Mouse (Mus musculus): ENCODE results near the gene Morn1.
"Not testable (repeated sequence)": the region's sequence is repeated elsewhere in the genome, so short reads cannot be mapped to it uniquely, and the experiment has no call there.

Gene Morn1

DNA sequence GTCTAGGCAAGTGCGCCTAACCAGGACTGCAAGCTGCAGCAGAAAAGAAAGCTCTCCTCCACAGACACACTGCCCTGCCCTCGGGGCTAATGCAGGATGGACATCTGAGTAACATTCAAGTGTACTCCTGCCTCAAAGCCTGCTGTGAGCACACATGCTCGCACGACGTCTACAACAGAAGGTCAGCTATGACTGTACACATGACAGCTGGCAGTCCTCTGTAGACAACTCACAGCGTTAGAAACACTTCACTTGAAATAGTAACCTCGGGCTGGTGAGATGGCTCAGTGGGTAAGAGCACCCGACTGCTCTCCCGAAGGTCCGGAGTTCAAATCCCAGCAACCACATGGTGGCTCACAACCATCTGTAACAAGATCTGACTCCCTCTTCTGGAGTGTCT, 7.6 kb upstream of the Morn1 start:
- not testable (repeated sequence) for DNase-seq (ENCODE audit: low spot score)

- no peak for DNase-seq (ENCODE audit: low spot score)
Measured at GRCm38 (mm10) chr4:155079666-155080065, 6.7 kb upstream of the Morn1 start.

- no peak for DNase-seq (ENCODE audit: low spot score)
Measured at GRCm38 (mm10) chr4:155083553-155083952, 2.8 kb upstream of the Morn1 start.

GRCm38 (mm10) chr4:155084351-155084750, 2.0 kb upstream of the Morn1 start:
- DNase-seq (ENCODE audit: low spot score) = no peak

- no peak for DNase-seq (ENCODE audit: low spot score)
Measured at GRCm38 (mm10) chr4:155085206-155086107, 920 bp upstream of the Morn1 start.

GRCm38 (mm10) chr4:155089241-155089640, 2.9 kb downstream of the Morn1 start:
- DNase-seq (ENCODE audit: low spot score) = no peak

GRCm38 (mm10) chr4:155090147-155090546, 3.8 kb downstream of the Morn1 start:
- no peak for DNase-seq (ENCODE audit: low spot score)

DNA sequence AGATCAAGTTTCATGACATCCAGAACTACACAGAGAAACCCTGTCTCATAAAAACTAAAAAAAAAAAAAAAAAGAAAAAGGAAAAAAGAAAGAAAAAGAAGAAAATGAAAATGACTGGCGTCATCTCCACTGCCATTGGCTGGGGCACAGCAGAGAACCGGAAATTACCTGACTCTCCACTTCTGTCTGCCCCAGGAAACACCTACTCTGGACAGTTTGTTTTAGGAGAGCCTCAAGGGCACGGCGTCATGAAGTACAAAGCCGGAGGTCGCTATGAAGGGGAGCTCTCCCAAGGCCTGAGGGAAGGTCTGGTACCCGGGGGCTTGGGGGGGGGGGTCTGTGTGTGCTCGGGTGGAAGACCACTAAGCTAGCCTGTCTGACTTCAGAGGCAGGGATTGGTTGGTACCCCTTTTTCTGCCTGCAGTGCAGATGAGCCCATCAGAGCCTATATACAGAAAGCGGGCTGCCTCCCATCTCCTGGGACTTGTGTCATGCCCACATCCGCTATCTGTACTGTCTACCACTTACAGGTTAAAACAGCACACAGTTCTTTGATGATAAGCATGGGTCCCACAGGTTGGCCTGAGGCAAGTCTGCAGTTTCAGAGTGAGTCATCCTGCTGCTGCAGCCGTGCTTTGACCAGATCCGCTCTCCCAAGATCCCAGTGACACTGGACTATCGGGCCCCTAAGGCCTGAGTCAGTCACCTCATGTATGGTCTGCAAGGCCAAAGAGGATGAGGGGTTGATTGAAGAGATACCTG, 4.5 kb downstream of the Morn1 start:
- DNase-seq (ENCODE audit: low spot score) = no peak

GRCm38 (mm10) chr4:155092718-155093430, 6.5 kb downstream of the Morn1 start:
- no peak for DNase-seq (ENCODE audit: low spot score)

DNA sequence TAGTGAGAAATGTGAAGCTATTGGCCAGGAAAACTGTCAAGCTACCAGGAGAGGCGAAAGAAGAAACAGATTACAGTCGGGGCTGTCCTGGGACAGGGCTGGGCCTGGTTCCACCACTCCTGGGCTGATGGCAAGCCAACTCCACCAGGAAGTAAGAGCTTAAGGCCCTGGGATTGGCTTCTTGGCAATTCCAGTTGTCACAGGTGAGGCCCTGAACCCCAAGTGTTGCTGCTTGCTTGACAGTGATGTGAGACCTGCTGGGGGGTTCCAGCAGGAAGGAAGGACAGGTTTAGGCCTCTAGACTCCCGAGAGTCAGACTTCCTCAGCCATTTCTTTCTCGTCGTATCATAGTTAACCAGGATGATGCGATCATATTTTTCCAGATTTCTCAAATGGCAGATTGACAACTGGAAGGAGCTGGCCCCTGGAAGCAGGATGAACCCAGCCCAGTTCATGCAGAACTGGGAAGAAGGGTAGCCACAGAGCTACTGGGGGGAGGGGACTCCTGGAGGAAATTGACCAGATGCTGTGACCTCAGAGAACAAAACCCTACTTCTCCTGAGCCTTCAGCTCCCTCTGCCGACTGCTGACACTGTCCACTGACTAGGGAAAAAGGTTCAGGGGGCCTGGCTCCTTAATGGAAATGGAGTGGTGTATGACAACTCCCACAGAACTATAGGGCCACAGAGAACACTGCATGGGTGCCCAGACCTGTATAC, 7.2 kb downstream of the Morn1 start:
- no peak for DNase-seq (ENCODE audit: low spot score)

DNA sequence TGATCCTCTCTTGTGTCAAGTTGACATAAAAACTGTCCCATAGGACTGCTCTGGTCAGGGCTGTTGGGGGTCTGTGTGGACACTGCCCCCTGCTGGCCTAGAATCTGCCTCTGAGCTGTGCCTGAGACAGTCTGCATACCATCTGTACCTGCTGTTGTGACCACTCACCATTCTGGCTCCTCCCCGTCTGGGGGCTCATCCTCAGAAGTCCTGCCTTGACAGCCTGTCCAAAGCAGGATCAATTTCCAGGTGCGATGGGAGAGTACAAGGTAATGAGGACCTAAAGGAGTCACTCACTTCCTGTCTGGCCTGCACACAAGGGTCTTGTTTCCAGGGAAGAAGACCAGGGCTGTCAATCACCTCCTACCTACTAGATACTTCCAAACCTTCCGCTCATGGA, 8.2 kb downstream of the Morn1 start:
- no peak for DNase-seq (ENCODE audit: low spot score)

DNA sequence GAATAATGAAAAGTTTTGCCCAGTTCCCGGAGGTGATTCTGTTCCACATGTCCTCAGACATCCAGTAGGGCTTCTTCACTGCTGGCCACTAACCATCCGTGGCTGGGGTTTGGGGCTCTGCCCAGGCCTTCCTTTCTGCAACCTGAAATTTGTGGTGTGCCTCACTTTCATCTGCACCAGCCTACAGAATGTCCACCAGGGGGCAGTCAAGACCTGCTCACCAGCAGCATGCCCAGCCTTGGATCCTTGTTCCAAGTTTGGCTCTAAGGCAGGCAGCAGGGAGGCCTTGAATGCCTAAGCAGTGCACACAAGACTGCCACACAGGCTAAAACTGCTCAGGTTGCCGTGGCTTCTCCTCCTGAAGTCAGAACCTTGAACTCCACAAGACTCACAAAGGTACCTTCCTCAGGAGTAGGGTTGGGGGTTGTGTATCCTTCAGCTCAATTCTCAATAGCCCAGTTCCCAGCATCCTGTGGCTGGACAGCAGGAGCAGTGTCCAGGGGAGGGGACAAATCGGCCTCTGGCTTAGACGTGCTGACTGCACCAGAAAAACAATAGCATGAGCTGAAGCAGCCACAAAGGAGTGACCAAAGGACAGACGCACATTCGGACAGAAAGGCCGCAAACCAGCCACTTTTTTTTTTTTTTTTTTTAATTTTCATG, 9.0 kb downstream of the Morn1 start:
- DNase-seq (ENCODE audit: low spot score) = peak; percentile 76

DNA sequence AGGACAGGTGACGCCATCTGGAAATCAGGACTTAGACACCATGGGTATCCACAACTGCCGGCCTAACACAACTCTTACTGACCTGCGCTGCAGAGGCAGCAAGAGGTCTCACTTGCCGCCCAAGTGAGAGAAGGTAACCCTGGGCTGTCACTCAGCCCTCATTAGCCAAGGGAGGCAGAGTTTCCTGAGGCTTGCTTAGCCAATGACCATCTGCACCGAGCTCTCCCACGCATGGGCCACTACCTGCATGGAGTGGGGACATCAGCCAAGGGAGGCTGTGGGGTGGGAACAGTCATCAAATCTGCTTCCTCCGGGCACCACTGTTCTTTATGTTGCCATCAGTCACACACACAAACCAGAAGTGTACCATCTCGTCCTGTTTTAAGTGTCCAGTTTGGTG, 9.6 kb downstream of the Morn1 start:
- no peak for DNase-seq (ENCODE audit: low spot score)

DNA sequence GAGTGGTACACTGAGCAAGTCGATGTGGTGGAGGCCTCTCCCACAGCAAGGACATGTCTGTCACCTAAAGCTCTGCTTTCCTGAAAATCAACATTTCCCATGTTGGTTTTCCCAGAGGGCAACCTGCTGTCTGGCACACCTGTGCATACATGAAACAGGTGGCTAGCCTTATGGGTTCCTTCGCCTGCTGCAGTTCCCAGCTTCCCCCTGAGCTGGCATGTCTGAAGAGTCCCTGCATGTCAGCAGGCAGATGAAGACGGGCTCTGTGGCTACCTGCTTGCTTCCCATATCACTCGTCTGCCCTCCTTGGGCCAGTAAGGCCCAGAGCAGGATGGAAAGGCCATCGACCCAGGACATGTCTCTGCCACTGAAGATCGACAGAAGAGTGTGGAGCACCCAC, 11.1 kb downstream of the Morn1 start:
- no peak for DNase-seq (ENCODE audit: low spot score)

DNA sequence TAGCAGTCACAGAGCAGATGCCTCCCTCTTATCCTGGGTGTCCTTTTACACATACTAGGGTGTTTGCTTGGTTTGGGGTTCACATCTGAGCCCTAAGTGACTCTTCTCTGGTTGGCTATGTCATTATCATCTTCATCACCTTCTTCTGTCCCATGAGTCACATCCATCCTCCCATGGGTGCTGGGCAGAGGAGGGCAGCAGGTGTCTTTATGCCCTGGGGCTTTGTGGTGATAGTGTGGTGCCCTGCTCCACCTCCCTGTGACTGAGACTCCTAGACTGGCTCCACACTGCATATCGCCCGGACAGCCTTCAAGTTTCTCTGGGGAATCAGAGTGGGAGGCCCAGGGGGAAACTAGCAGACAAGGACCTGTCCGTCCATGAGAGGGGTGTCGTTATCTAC, 12.2 kb downstream of the Morn1 start:
- no peak for DNase-seq (ENCODE audit: low spot score)

- no peak for DNase-seq (ENCODE audit: low spot score)
Measured at GRCm38 (mm10) chr4:155107886-155108285, 21.5 kb downstream of the Morn1 start.

- no peak for DNase-seq (ENCODE audit: low spot score)
Measured at GRCm38 (mm10) chr4:155109471-155109870, 23.1 kb downstream of the Morn1 start.

GRCm38 (mm10) chr4:155113766-155114410, 27.5 kb downstream of the Morn1 start:
- no peak for DNase-seq (ENCODE audit: low spot score)

GRCm38 (mm10) chr4:155116607-155117006, 30.2 kb downstream of the Morn1 start:
- DNase-seq (ENCODE audit: low spot score) = no peak

- DNase-seq (ENCODE audit: low spot score) = no peak
Measured at GRCm38 (mm10) chr4:155117396-155117978, 31.1 kb downstream of the Morn1 start.

Measured in yolk sac, embryonic 10.5 days (tissue).